Mouse (Mus musculus) large intestine, adult 2 months (tissue): ENCODE measurements around the gene Myadml2. TPM values are rescaled to one million over a fixed set of nuclear protein-coding genes. Genes with fewer than 3 reads are reported as not detected.

ENCODE experiments used
- DNase-seq: peaks from one replicate; pipeline ENCODE4 v3.0.0-alpha.2; 2012; ENCODE audit warnings: low read depth, low spot score
- WGBS: fragments of 180-500 bp; shearing (Covaris S2); methylation state at CpG from one replicate; pipeline ENCODE4 v1.1.7; 2018; 5-methylcytosine and 5-hydroxymethylcytosine counted together
- polyA plus RNA-seq: library from polyadenylated mRNA; depleted of rRNA; stranded (reverse); fragments of >200 nt; gene quantifications from 2 replicates; pipeline ENCODE4 v1.2.3, GENCODE M21; 2012

Myadml2 gene
- polyA plus RNA-seq, 1 experiment: 0.56 TPM

DNA sequence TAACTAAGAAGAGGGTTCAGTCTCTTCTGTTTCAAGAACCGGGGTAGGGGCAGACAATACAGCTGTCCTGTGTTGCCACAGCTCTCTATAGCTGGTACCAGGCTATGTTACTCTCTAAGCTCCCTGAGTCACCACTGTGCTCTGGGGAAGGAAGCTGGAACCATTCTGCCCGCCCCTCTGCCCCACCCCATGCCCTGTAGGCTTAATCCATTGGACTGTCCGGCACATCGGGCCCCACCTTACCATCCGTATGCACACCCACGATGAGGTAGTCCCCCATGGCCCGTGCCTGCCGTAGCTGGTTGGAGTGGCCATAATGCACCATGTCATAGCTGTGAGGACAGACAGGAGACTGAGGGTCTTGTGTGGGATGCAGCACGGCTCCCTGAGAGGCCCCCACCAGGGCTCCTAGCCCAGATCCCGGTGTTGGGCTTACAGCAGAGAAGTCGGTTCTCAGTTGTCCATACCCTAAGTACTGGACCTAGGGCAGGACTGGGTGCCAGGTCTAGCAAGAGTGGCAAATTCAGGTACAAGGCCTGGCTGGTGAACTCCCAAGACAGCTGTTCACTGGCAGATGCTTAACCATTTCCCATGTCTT is 32.3 kb downstream of the Myadml2 start:
- DNase-seq: no peak
- WGBS: 67% methylated on average over 11 of the region's 11 CpGs

DNA sequence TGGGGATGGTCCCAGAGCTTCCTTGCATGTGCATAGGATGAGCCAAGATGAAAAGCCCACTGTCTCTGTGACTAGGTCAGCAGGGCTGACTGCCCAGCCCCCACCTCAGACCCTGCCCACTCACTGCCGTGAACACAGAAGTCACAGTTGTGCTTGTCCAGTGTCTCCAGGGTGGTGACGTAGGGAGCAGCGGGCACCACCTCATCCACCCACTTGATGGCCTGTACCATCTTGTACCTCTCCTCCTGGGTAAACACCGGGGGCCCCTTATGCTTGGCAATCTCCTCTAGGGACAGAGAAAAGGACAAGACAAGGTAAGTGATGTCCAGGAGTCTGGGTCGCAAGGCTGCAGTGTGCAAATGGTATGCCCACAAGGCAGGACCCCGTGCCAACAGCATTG is 32.8 kb downstream of the Myadml2 start:
- DNase-seq: no peak
- WGBS: 95% methylated on average over 6 of the region's 6 CpGs

DNA sequence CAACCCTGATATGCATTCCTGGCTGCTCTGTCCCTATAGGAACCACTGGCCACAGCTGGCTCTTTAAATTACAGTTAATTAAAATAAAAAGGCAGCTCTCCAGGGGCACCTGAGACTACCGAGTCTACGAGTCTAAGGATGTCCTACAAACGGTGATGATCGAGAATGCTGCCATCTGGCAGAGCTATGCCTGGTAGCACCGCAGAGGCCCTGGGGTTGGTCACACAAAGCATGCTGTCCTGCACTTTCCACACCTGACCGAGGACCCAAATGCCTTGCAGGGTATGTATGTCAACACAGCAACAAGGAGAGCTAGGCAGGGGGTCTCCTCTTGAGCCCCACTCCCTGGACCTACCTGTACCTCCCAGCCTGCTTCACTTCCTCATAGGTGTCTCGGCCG is 34.0 kb downstream of the Myadml2 start:
- no peak for DNase-seq
- WGBS: 87% methylated on average over 8 of the region's 8 CpGs

DNA sequence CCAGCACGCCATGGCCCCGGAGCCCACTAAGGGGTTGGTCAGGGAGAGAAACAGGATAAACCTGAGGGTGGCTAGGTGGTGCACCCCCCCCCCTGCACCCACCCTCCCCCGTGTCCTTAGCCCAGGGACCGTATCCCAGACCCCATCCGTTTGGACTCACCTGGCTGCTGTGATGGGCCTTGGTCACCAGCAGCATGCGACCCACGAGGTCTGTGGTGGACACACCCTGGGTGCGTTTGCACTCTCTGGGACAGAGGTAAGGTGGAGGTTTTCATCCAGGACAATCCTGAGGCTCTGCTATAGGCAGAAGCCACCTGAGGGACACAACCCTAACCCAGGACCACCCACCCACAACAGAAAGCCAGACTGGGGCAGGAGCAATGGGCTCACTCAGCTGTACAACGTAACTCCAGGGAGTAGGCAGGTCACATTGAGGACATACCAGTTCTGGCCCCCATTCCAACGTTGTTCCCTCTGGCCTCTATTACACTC is 34.4 kb downstream of the Myadml2 start:
- DNase-seq: no peak
- 84% methylated on average over 10 of the region's 10 CpGs for WGBS

DNA sequence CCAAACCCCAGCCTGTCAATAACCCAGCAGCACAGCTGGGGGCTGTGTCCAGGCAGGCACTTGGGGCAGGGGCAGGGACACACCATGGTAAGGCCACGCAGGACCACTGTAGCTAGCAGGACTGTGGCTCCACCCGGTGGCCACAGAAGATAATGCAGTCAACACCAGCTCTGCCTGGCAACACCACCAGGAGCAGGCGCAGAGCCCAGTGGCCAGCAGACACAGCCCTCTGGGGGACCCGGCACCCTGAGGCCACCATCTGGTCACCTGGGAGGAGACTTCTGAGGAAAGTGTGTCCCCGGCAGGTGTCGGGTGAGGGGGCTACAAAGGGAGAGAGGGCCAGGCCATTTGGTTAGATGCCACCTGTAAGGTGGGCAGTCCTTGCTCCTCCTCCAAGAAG is 35.2 kb downstream of the Myadml2 start:
- DNase-seq: no peak
- WGBS: 56% methylated on average over 6 of the region's 6 CpGs

DNA sequence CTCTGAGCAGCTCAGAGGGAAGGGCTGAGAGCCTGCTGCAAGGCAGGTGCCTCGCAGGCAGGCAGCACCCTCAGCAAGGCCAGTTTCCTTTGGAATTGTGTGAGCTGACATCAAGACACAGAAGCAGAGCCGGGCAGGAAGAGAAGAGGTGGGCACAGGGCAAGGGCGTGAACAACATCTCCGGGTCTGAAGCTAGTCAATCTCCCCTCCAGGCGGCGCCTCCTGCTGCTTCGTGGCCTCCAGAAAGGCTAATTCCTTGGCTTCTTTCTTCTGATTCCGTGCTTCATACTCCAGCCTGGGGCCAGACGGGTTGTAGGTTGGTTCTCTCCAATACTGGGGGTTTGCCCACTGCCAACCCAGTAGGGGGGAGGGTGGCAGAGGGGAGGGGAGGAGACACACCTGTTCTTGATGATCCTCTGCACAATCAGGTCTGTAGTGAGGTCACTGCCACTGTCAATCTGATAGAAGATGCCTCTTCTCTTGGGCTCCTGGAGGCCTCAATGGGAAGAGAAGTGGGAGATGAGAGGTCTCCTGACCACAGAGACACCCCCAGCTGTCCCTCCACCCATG is 37.4 kb downstream of the Myadml2 start:
- DNase-seq: no peak
- WGBS: 89% methylated on average over 9 of the region's 9 CpGs

DNA sequence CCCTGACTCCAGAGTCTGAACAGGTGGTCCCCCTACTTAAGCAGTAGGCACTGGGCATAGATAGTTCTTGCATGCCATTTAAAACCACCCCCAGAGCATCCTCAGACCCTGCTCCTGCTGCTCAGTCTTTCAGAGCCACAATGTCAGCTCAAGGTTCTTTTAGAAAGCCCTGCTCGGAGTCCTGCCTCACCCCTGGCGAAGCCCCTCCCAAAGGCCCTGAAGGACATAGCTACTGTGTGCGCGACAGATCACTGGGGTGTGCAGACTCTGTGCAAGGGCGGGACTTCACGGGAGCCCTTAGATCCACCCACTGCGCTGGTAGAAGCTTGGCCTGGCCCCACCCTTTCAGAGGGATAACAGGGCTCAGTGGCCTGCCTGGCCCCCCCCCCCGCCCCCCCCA is 38.7 kb downstream of the Myadml2 start:
- WGBS: 42% methylated on average over 8 of the region's 8 CpGs
- no peak for DNase-seq

DNA sequence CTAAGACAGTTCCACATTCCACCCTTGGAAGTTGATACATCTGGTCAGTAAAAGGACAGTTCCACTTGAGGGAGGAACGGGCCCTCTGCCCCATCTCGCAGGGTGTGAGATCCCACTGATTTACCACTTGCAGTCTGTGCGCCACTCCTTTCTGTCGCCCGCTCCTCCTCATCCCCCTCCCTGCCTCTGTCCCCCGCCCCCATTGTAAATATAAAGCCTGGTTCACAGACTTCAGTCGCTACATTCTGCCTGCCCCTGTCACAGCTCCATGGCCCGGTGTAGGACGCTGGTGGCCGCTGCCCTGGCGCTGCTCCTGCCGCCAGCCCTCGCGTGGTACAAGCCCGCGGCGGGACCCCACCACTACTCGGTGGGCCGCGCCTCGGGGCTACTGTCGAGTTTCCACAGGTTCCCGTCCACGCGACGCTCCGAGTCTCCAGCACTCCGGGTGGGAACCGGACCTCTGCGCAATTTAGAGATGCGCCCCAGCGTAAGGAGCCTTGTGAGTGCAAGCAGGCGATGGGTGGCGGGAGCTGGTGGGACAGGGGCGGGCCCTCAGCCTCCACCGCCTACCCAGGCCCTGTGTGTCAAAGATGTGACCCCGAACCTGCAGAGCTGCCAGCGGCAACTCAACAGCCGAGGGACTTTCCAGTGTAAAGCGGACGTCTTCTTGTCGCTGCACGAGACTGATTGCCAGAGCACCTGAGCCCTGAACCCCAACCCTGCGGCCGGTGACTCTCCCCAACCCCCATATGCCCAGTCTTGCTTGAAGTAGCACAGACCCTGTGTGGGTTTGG is 39.5 kb downstream of the Myadml2 start, which contains the start of gene Npb:
Npb (plus strand) TSS at position 237 of the 794 bp plus-strand sequence.
- 10% methylated on average over 45 of the region's 45 CpGs for WGBS
- DNase-seq: no peak

DNA sequence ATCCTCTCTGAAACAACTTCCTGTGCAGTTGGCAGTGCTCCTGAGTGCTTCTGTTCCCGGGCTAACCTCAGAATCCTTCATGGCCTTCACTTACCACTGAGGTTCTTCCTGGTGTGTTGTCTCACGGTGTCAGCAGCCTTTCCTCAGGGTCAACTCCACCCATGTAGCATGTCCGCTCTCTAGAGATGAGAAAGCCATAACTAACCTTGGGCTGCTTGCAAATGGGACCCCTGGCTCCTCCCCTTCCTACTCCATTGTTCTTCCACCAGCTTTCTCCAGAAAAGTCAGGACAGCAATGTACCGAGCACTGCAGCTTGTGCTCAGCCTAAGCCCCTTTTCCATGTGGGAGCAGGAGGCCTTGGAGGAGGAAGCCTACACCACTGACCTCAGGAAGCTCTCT is 41.2 kb downstream of the Myadml2 start:
- no peak for DNase-seq
- WGBS: 74% methylated on average over 4 of the region's 4 CpGs

DNA sequence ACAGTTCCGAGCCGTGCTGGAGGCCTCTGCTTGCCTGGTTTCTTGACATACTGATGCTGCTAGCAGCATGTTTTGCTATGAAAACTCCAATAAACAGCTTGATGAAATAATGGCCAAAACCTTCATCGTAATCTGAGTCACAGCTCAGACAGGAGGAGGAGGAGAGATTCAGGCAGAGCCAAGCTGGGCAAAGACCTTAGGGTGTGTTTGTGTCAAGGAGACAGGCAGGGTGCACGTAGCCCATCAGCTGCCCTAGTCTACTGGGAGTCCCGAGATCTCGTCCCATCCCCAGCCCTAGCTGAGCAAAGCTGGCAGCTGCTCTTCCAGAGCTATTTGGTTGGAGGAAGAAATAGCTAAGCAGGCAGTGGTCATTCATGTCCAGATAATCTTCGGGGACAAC is 42.3 kb downstream of the Myadml2 start:
- WGBS: 83% methylated on average over 7 of the region's 7 CpGs
- no peak for DNase-seq

DNA sequence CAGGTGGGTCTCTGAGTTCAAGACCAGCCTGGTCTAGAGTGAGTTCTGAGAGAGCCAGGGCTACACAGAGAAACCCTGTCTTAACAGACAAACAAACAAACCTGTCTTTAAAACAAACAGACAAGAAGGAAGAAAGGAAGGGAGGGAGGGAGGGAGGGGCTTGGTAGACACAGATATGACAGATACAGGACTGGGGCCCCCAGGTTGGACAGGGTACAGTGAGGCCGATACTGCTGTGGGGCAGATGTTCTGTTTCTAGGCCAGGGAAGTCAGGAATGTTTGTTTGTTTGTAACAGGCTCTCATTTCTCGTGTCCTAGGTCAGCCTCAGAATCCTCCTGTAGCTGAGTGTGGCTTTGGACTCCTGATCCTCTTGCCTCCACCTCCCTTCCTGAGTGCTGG is 44.4 kb downstream of the Myadml2 start:
- WGBS: 59% methylated on average over 2 of the region's 2 CpGs
- no peak for DNase-seq

DNA sequence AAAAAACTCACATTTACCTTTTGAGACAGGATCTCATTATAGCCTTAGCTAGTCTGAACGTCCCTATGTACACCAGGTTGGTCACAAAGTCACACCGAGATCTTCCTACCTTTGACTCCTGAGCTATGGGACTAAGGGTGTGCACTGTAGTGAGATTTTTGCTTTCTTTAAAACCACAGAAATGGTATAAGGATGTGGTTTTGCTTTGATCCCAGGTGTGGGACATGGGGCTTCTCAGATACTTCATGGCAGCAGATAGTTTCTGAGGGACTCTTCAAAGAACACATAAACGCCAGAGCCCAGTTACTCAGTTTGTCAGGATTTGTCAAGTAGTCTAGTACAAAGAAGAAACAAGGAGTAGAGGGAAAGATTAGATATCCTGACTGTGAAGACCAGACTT is 47.2 kb downstream of the Myadml2 start:
- DNase-seq: no peak
- 91% methylated on average over 3 of the region's 3 CpGs for WGBS

DNA sequence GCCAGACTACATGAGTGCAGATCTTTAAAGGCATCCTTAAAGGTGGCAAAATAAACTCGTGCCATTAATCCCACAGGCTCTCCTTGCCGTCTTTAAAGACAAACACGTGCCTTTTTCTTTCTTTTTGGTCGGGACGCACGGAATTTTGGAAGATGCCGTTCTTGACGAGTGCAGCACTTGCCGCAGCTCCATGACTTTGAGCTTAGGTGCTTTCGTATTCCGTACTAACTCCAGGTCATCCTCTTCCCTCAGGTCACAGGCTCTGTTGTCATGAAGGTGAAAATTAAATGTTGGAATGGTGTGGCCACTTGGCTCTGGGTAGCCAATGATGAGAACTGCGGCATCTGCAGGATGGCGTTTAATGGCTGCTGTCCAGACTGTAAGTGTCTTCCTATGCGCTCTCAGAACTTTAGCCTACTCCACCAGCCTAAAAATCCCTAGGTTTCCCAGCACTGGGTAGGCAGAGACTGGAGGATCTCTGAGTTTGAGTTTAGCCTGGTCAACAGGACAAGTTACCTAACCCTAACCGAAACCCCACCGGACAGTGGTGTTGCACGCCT is 48.9 kb downstream of the Myadml2 start:
- WGBS: 39% methylated on average over 17 of the region's 17 CpGs
- DNase-seq: no peak

DNA sequence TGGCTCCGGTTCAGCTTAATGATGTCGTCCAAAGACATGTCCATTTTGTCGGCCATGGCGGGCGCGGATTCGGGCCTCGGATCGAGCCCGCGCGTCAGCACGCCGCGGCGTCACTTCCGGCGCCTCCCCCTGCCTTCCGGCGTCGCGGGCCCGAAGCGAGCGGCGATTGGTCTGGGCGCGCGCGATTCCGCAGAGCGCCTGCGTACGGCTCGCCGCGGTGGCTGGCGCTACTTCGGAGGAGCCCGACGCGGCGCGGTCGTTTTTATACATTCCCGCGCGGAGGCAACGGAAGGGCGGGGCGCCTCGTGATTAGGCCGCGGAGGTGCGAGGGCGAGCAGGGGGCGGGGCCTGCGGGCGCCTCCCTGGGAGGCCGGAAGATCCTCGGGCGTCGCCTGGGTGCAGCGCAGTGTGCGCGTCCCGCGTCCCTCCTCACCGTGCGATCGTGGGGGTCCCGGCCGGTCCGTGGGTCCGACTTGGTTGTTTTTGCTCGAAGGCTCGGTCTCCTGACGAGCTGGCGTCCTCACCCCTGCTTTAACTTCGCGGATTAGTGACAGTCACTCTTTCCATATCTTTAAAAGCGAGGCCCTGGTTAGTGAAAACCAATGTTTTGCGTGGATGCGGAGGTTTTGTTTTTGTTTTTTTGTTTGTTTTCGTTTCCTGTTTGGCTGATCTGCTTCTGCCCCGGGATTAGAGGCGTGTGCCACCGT is 49.5 kb downstream of the Myadml2 start, which contains the start of the genes Alyref and Anapc11:
Alyref (minus strand) TSS at position 83 of the 707 bp plus-strand sequence.
Anapc11 (plus strand) TSS at position 139 of the 707 bp plus-strand sequence.
- WGBS: 1% methylated on average over 87 of the region's 88 CpGs
- DNase-seq: peak; percentile 71

DNA sequence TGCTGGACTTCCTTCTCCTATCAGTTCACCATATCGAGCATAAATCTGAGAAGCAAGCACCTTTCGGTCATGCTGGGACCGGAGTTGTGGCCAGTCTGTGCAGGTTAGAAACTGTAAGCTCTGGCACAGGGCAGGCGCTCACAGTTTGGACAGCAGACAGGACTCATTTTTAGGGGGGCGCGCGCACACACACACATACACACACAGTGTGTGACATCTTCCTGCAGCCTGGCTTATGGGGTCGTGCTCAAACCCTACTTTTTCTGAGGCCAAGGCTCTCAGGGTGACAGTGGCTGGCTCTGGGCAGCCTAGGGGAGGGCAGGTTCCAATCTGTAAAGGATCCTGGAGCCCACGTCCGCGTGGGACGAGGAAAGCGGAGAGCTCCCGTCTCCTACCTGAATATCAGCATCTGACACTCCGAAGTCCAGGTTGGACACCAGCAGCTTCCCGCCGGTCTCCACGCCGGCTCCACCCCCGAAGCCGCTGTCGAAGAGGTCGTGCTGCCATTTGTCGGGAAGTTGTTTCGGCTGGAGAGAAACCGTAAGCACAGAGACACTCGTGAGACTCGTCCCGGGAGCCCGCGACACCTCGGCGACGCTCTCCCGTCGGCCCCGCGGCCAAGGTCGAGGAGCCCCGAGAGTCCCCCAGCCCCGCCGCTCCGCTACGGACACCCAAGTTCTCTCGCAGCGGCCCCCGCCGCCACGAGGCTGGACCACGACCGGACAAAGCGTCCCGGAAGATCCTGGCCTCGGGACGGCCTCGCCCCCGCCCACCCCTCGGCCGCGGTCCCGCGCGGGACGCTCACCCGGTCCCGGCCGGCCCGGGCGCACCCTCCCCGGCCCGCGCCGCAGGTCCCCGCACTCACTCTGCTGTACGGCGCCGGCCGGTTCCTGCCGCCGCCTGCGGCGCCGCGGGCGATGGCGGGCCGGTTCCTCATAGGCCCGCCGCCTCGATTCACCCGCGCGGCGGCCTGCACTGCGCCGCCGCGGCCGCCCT is 50.4 kb downstream of the Myadml2 start:
- no peak for DNase-seq
- WGBS: 2% methylated on average over 99 of the region's 99 CpGs
